Mouse (Mus musculus) thymus, adult 2 months (tissue): ENCODE results near the gene Rtl8b. TPM values are rescaled to one million over a fixed set of nuclear protein-coding genes. Genes with fewer than 3 reads are reported as not detected.
A peak's percentile ranks its signal among the peaks of the same experiment; 100 is the strongest.
"Not testable (repeated sequence)": the region's sequence is repeated elsewhere in the genome, so short reads cannot be mapped to it uniquely, and the experiment has no call there.

ENCODE experiments used
- DNase-seq: peaks from one replicate; pipeline ENCODE4 v3.0.0; 2021
- H3K27ac ChIP-seq: fragments of 200-500 bp; 2 replicates; pipeline ENCODE4 v1.5.1; 2012; ENCODE audit warnings: low read length, control low read depth; ENCODE audit not compliant: control insufficient read depth, insufficient read depth
- H3K27me3 ChIP-seq: fragments of 200-500 bp; 2 replicates; pipeline ENCODE4 v1.6.1; 2012; ENCODE audit warnings: mild to moderate bottlenecking, low read length, moderate library complexity, mixed read lengths; ENCODE audit not compliant: control insufficient read depth, insufficient read depth
- H3K36me3 ChIP-seq: fragments of 200-500 bp; 2 replicates; pipeline ENCODE4 v1.6.1; 2012; ENCODE audit warnings: mild to moderate bottlenecking, low read length, moderate library complexity; ENCODE audit not compliant: control insufficient read depth, insufficient read depth
- H3K4me1 ChIP-seq: fragments of 200-500 bp; replicated peaks from 2 replicates; pipeline ENCODE4 v1.6.1; 2012; ENCODE audit warnings: low read length; ENCODE audit not compliant: control insufficient read depth, insufficient read depth
- H3K4me3 ChIP-seq: fragments of 200-500 bp; 2 replicates; pipeline ENCODE4 v1.5.1; 2012; ENCODE audit warnings: mild to moderate bottlenecking, low read length, control low read depth, moderate library complexity; ENCODE audit not compliant: control insufficient read depth, insufficient read depth
- CTCF ChIP-seq: fragments of 200-500 bp; IDR thresholded peaks from 2 replicates; pipeline ENCODE4 v1.5.1; 2012; ENCODE audit warnings: mild to moderate bottlenecking, control low read depth, low read length, moderate library complexity, borderline replicate concordance; ENCODE audit not compliant: control insufficient read depth, poor library complexity, insufficient read depth; ENCODE audit errors: extremely low read depth
- POLR2A ChIP-seq: fragments of 200-500 bp; IDR thresholded peaks from 2 replicates; pipeline ENCODE4 v1.6.1; 2012; ENCODE audit warnings: mild to moderate bottlenecking, low read length, control low read depth, moderate library complexity; ENCODE audit not compliant: control insufficient read depth, poor library complexity, insufficient read depth; ENCODE audit errors: extremely low read depth
- WGBS: fragments of 180-500 bp; shearing (Covaris S2); methylation state at CpG from one replicate; pipeline ENCODE4 v1.1.7; 2018; 5-methylcytosine and 5-hydroxymethylcytosine counted together
- polyA plus RNA-seq: library from polyadenylated mRNA; depleted of rRNA; stranded (reverse); fragments of >200 nt; gene quantifications from 2 replicates; pipeline ENCODE4 v1.2.3, GENCODE M21; 2012

The Rtl8b gene
- polyA plus RNA-seq, 1 experiment: 115 TPM

DNA sequence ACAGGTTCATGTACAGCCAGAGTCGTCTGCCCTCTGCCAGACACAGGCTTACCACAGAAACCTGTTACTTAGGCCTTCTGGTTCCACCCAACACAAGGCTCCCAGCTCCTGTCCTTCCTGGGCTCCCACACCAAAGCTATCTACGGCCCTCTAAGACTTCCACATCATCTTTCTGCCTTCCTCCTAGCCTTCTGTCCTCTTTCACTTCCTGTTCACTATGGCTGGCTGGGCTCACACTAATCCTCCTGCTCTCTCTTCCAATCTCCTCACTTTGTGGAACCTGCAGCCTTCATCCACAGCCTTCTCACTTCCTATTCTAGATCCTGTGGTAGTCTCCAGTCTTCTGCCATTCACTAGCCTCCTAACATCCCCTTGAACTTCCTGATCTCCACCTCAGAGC, 22.9 kb upstream of the Rtl8b start:
- Histone ChIP-seq H3K27ac (no peak overlapping the region), H3K36me3 (no peaks in the 10 kb centered on the region), H3K4me1 (no peaks in the 10 kb centered on the region), H3K27me3 (no peaks in the 10 kb centered on the region), H3K4me3 (no peak overlapping the region)
- TF ChIP-seq CTCF (no peak), POLR2A (no peak)
- 76% methylated on average over 2 of the region's 2 CpGs for WGBS
- DNase-seq: no peak

DNA sequence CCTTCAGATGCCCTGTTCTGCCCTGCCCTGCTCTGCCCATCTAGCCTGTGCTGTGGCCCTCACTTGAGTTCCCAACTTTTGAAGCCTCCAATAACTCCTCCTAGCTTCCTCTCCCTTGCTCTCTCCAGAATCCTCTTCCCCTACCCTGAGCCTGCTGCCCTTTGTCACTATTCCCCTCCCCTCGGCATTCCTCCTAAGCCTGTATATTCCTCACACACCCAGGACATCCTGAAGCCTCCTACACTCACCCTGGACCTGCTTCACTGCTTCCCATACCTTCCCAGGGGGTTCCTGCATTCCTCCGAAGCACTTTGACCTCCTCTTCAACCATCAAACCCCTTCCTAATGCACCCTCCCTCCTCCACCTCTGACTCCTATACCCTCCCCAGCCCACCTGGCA, 21.9 kb upstream of the Rtl8b start:
- Histone ChIP-seq H3K27me3 (no peaks in the 10 kb centered on the region), H3K27ac (no peak overlapping the region), H3K4me3 (no peak overlapping the region), H3K36me3 (no peaks in the 10 kb centered on the region), H3K4me1 (no peaks in the 10 kb centered on the region)
- TF ChIP-seq CTCF: no peak
- TF ChIP-seq POLR2A: no peak
- no peak for DNase-seq
- 71% methylated on average over 2 of the region's 2 CpGs for WGBS

- not testable (repeated sequence) for H3K4me3 ChIP-seq, H3K27me3 ChIP-seq, H3K36me3 ChIP-seq, H3K4me1 ChIP-seq, DNase-seq, H3K27ac ChIP-seq
- 69% methylated on average over 2 of the region's 4 CpGs for WGBS
Observed at GRCm38 (mm10) chrX:53684676-53685075, 14.5 kb upstream of the Rtl8b start.

- DNase-seq, H3K27me3 ChIP-seq, H3K4me3 ChIP-seq, H3K27ac ChIP-seq, H3K4me1 ChIP-seq, H3K36me3 ChIP-seq: not testable (repeated sequence)
- 80% methylated on average over 3 of the region's 3 CpGs for WGBS
Observed at GRCm38 (mm10) chrX:53682650-53683049, 12.4 kb upstream of the Rtl8b start.

GRCm38 (mm10) chrX:53676943-53677342, 6.7 kb upstream of the Rtl8b start:
- peak; percentile 71 for DNase-seq
- H3K27ac ChIP-seq, H3K36me3 ChIP-seq, H3K27me3 ChIP-seq, H3K4me3 ChIP-seq, H3K4me1 ChIP-seq: not testable (repeated sequence)
- WGBS: 30% methylated on average over 2 of the region's 2 CpGs

GRCm38 (mm10) chrX:53670696-53671095, 488 bp upstream of the Rtl8b start:
- not testable (repeated sequence) for H3K4me3 ChIP-seq, H3K4me1 ChIP-seq, H3K36me3 ChIP-seq, H3K27ac ChIP-seq, H3K27me3 ChIP-seq, DNase-seq
- WGBS: 11% methylated on average over 4 of the region's 4 CpGs

DNA sequence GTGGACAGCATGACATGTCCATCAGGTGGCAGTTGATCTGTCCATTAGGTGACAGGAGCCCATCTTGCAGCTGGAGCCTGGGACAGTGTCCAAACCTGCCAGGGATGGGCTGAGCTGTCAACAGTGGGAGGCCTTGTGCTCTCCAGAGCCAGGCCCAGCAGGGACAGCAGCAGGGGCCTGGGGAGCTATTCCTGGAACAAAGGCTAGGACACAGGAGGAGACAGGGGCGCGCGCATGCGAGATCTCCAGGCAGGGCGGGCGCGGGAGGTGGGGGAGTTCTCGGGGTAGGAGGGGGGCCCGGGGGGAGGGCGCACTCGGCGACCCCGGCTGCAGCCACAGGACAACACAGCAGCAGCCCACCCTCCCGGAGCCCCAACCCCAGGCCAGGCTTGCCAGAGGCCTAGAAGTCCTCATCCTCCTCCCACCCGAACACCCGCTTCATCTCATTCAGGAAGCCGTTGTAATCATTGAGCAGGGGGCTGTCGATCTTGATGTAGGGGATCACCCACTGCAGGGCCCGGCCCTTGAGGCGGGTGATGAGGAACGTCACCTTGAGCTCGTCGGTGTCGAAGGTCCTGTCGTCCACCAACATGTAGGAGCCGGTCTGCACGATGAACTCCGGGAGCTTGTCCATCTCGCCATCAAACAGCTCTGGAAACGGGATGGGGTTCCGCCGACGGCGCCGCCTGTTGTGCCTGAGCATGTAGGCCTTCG, 494 bp downstream of the Rtl8b start:
- H3K27ac ChIP-seq, H3K27me3 ChIP-seq, H3K36me3 ChIP-seq, H3K4me1 ChIP-seq, DNase-seq: not testable (repeated sequence)
- WGBS: no CpG with 5 or more reads among the region's 36 CpGs
- H3K4me3 ChIP-seq: peak overlapping the region; percentile 71

DNA sequence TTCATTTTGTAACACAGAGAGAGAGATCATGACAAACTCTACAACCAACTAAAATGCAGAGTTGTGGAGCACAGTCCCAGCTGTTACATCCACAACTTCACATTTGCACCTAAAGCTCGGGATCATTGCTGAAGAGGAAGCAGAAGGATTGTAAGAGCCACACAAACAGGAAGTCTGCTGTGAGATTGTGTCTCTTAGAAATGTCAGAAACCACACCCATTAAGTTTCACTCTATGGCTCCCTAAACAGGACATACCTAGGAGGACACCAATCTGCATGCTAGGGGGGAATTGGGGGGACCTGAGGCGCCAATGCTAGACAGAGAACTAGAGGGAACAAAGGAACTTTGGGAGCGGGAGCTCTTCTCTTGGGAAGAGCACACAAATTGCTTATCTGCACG, 17.3 kb downstream of the Rtl8b start:
- 66% methylated on average over 4 of the region's 4 CpGs for WGBS
- not testable (repeated sequence) for H3K36me3 ChIP-seq, DNase-seq

More for the DNA sequence above, 17.3 kb downstream of the Rtl8b start:
- not testable (repeated sequence) for H3K27me3 ChIP-seq, H3K27ac ChIP-seq, H3K4me3 ChIP-seq, H3K4me1 ChIP-seq
